Mouse (Mus musculus): ENCODE data around the gene Pde9a.
"Not testable (repeated sequence)": the region's sequence is repeated elsewhere in the genome, so short reads cannot be mapped to it uniquely, and the experiment has no call there.

The Pde9a gene

GRCm38 (mm10) chr17:31385671-31386665 is at the start of gene Pde9a:
Gene Pde9a (plus strand): TSS chr17:31386210.
- DNase-seq (ENCODE audit: low spot score), result no peak

GRCm38 (mm10) chr17:31339769-31340168 is 46.2 kb upstream of the Pde9a start:
- DNase-seq (ENCODE audit: low spot score), result no peak

- DNase-seq (ENCODE audit: low spot score), result no peak
These were observed 43.8 kb upstream of the Pde9a start for GRCm38 (mm10) chr17:31342191-31342590.

- peak; percentile 61 for DNase-seq (ENCODE audit: low spot score)
These were observed 41.7 kb upstream of the Pde9a start for GRCm38 (mm10) chr17:31344172-31344801.

GRCm38 (mm10) chr17:31344816-31345215 is 41.2 kb upstream of the Pde9a start:
- no peak for DNase-seq (ENCODE audit: low spot score)

GRCm38 (mm10) chr17:31348129-31348528 is 37.9 kb upstream of the Pde9a start:
- no peak for DNase-seq (ENCODE audit: low spot score)

- DNase-seq (ENCODE audit: low spot score), result no peak
These were observed 36.6 kb upstream of the Pde9a start for GRCm38 (mm10) chr17:31349388-31349787.

GRCm38 (mm10) chr17:31351984-31352383 is 34.0 kb upstream of the Pde9a start:
- no peak for DNase-seq (ENCODE audit: low spot score)

GRCm38 (mm10) chr17:31353255-31353654 is 32.8 kb upstream of the Pde9a start:
- DNase-seq (ENCODE audit: low spot score), result no peak

- not testable (repeated sequence) for DNase-seq (ENCODE audit: low spot score)
These were observed 31.3 kb upstream of the Pde9a start for GRCm38 (mm10) chr17:31354684-31355083.

- no peak for DNase-seq (ENCODE audit: low spot score)
These were observed 30.1 kb upstream of the Pde9a start for GRCm38 (mm10) chr17:31355792-31356502.

- no peak for DNase-seq (ENCODE audit: low spot score)
These were observed 25.4 kb upstream of the Pde9a start for GRCm38 (mm10) chr17:31360582-31360981.

GRCm38 (mm10) chr17:31365586-31366166 is 20.3 kb upstream of the Pde9a start:
- DNase-seq (ENCODE audit: low spot score), result no peak

- DNase-seq (ENCODE audit: low spot score), result no peak
These were observed 15.8 kb upstream of the Pde9a start for GRCm38 (mm10) chr17:31370221-31370620.

- no peak for DNase-seq (ENCODE audit: low spot score)
These were observed 15.1 kb upstream of the Pde9a start for GRCm38 (mm10) chr17:31370931-31371330.

- DNase-seq (ENCODE audit: low spot score), result peak; percentile 63
These were observed 8.0 kb upstream of the Pde9a start for GRCm38 (mm10) chr17:31377961-31378360.

GRCm38 (mm10) chr17:31378361-31378761 is 7.6 kb upstream of the Pde9a start:
- DNase-seq (ENCODE audit: low spot score), result no peak

- no peak for DNase-seq (ENCODE audit: low spot score)
These were observed 6.9 kb upstream of the Pde9a start for GRCm38 (mm10) chr17:31379086-31379485.

- DNase-seq (ENCODE audit: low spot score), result no peak
These were observed 6.1 kb upstream of the Pde9a start for GRCm38 (mm10) chr17:31379863-31380262.

- DNase-seq (ENCODE audit: low spot score), result no peak
These were observed 2.7 kb upstream of the Pde9a start for GRCm38 (mm10) chr17:31383320-31383719.

- no peak for DNase-seq (ENCODE audit: low spot score)
These were observed 912 bp upstream of the Pde9a start for GRCm38 (mm10) chr17:31384968-31385627.

Measured in layer of hippocampus, adult 9-10 months (tissue).